Mouse (Mus musculus): ENCODE measurements at regions not wholly inside any gene's neighbourhood (a gene's known extent, or its start where the extent isn't known, plus 50 kb on each side); places are given as distances from the start of the nearest gene placed in this dataset.

DNA sequence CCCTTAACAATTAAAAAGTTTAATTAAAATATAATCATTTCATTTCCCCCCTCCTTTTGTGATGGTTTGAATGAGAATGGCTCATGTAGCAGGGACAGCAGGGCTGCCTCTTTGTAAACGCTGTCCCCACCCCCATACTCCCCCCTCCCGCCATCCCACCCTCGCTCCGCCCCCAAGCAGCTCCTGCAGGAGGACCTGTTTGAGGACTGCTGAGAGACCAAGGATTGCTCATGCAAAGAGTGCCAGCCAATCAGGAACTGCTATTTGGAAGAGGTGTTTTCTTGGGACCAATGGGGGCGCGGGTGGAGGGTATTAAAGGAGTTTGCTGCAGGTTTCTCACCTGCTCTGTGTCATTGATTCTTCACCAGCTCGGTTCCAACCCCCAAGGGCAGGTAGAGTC is 154.6 kb downstream of the Dusp6 start:
- no peak for DNase-seq

DNA sequence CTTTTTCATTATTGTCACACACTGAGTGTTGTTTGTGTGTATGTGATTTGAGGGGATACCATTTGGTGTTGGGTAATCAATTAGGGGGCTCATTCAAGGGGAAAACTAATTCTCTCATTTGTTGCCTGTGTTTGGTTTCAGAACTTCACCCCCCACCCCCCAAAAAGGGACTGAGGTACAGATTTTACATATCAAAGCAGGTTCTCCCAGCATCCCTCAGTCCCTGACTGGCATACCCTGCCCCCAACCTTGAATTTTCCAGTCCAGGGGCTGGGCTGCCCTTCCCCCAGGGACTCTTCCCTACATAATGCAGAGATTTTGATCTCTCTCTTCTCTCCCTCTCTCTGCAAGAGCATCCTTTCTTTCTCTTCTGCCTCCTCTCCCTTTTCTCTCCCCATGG is 155.5 kb downstream of the Dusp6 start:
- DNase-seq, result no peak

DNA sequence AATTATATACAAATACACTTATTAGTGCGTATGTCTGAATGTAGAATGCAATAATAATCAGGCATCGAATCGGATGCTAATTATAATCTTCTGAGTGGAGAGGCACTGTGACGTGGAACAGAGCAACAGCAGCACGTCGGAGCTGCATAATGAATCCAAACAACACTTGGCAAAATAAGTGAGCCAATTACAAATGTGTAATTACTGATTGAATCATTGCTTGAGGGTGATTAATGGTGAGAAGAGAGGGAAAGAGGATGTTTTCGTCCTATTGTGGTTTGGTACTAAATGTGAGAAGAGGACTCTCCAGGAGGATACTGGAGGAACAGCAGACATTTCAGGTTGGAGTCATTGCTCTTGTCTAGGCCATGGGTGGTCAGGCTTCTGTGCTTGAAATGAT is 156.5 kb downstream of the Dusp6 start:
- no peak for DNase-seq

DNA sequence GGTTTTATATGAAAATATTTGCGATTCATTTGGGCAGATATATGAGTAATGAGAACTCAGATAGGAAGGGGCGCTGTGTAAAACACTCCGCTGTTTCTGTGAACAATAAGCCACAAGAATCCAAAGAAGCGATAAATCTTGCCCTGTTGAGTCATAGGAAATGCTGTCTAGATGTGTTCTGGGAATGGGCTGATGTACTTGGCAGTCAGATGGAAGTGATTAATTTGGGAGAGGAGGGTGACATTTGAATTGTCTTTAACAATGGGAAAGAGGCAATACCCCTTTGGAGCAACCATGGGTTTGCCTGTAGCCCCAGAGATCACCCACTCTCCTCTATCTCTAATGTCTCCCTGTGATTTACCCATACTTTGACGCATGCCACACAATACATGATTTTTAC is 160.4 kb downstream of the Dusp6 start:
- DNase-seq, result no peak

DNA sequence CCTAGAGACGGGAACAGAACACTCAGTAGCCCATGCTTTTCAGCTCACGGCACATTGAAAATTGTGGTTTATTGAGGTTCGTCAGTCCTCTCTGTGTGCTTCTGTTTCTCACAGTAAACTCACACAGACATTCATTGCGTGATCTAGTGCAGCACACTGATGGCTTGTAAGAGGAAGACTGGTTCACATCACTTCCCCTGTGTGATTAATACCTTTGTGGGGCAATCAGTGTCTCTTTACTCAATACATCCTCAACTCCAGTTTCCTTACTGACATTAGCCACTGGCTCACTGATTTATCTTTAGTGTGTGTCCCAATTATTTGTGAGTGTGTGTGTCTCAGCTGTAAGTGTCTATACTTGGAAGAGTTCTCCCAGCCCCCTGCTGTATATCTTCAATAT is 162.2 kb downstream of the Dusp6 start:
- no peak for DNase-seq

DNA sequence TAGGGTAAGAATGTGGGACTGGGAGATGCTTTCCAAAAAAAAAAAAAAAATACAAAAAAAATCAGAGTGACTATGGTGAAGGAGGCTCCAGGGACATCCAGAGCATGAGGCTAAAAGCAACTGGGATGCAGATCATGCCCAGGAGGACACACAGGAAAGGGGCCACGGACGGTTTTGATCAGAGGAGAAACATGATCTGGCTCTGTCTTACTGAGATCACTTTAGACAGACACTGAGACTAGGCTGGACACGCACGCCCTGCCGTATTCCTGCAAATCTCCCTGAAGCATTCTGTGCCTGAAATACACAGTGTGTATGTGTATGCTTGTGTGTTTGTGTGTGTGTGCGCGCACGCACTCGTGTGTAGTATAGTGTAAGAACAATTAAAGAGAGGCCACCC is 167.1 kb downstream of the Dusp6 start:
- DNase-seq, result no peak

DNA sequence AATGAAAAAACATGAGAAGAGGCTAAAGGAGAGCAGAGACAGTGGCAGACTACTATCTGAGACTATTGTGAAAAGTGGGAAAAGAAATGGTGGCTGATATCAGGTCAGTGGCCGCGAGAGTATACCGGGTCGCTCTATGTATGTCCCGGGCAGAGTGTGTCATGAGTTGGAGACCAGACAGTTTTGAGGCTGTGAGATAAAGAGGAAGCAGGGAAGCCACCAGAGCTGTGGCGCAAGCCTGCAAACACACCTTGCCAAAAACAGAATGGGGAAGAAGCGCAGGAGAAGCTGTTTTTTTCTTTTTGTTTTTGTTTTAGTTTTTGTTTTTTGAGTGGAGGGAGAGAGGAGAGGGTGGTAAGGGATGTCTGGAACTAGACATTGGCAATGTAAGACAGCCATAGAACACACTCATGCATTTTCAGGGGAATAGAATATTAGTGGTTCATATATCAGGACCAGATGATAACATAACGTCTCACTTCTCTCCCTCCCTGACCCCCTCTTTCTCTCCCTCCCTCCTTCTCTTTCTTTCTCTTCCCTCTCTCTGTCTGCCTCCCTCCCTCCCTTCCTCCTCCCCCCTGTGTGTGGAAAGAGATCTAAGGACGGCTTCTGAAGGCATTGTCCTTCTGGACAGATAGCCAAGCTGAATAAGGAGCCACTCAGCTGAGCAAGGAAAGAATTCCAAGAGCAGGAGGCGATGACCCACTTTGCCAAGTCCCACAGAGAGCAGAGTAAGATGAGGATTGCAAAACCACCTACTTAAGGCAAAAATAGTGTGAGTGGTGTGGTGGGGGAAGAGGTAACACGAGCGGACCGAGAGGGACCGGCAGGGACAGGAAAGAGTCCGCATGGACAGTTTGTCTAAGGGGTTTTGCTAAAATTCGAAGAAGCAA is 167.9 kb downstream of the Dusp6 start:
- DNase-seq, result no peak

DNA sequence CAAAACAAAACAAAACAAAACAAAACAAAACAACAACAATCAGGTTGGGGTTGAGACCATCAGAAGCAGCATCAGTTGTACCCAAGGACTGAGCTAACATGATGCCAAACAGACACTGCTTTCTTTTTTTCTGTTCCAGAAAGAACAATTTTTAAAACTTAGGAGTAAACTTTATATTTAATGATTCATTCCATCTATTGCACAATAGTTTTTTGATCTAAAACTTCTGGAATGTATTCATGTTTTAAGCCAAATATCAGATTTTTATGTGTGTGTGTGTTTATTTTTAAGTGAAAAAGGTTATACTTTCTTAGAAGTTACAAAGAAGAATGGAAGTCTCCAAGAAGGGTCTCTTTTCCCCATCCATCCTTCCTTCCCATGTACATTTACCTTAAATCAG is 174.0 kb downstream of the Dusp6 start:
- no peak for DNase-seq

- no peak for DNase-seq
Measured at GRCm38 (mm10) chr10:99440169-99440568, 177.1 kb downstream of the Dusp6 start.

DNA sequence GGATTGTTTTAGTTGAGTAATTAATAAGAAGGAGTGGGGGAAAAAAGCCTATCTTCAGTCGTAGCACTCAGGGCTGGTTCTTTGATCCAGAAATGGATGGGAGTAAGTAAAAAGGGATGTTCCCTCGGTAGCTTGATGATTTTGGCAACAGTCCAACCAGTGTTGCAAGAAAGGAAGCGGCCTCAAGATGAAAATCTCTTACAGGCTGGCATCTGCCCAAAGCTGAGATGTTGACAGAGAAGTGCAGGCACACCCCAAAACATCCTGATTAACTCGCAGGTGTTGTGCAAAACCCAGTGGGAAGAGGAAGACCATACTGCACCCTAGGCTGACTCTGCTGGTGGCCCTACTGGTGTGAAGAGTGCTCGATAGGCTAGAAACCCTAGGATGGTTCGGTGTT is 178.0 kb downstream of the Dusp6 start:
- DNase-seq, result peak; percentile 23

GRCm38 (mm10) chr10:99441931-99442330 is 178.9 kb downstream of the Dusp6 start:
- DNase-seq, result no peak

DNA sequence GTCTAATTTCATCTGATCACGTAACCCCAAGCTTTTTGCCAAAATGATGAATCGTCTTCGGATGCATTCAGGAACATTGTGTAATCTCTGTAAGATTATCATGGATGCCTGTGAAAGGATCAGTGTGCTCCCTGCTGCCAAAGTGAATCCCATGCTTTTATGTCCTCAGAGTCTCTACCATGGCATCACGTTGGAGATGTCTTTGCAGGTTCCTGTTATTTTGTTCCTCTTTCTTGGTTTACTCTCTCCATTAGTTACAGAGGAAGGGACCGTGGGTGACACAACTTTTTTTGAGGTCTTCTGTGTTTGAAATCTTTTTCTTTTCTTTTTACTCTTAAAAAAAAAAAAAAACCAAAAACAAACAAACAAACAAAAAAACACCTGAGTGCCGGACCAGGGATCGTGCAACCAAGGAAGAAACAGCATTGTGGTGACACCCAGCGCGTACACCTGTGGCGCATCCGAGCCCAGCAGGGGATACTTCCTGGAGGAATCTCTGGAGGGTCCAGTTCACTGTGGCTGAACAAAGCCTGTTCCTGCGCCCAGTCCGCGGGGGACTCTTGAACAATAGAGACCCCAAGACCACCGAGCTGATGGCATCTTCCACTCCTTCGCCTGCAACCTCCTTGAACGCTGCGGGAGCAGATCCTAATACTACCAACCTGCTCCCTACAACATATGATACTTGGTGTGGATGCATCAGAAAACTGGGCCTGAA is 180.6 kb downstream of the Dusp6 start:
- DNase-seq, result no peak

DNA sequence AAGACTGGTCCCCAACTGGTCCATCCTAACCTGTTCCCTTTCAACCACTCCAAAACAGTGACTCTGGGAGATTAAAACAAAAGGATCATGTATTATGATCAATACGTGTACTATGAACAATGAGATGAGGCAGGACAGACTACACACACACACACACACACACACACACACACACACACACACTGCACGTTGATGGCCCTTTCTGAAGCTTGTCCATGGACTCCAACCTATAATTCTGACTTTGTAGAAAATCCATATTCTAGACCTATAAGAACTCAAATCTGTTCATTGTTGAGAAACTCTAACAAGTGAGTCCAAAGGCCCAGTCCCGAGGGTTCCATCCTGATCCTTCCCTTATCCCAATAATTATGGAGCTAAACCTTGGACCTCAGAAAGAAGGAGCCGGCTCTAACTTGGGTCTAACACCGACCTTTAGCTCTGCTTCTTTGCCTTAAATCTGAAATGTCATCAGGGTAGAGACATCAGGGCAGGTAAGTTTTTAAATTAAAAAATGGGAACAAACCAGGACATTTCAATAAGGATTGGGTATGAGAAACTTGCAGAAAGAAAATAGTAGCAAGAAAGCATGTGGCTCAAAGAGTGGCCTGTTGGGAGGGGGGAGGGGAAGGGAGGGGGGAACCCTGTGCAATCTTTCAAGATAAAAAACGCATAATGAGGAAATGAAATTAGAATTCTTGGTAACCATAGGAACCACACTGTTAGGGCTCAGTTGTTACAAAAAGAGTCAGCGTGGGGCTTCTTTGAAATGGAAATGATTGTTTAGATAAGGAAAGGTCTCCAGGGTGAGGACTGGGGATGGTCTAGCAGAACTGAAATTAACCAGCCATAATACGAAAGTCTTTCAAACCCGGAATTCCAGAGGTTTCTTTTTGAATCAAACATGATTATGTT is 187.9 kb downstream of the Dusp6 start:
- DNase-seq, result no peak

GRCm38 (mm10) chr10:99451639-99452417 is 188.8 kb downstream of the Dusp6 start:
- no peak for DNase-seq

DNA sequence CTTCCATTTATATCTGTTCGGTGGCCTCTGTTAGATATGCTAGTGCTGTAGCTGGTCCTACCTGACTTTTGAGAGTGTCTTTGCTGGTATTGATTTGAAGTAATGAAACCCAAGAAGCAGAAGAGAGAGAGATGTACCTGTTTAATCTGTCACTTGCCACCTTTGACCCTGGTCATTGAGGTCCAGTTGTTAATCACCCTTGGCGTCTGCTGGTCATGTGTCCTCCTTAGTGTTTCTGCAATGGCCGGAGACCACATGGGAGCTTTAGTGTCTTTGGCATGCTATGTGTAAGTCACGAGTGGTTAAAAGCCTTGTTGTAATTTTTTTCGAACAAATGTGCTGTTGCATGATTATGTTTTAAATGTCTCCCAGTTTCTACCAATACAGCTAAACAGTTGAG is 193.1 kb downstream of the Dusp6 start:
- no peak for DNase-seq

DNA sequence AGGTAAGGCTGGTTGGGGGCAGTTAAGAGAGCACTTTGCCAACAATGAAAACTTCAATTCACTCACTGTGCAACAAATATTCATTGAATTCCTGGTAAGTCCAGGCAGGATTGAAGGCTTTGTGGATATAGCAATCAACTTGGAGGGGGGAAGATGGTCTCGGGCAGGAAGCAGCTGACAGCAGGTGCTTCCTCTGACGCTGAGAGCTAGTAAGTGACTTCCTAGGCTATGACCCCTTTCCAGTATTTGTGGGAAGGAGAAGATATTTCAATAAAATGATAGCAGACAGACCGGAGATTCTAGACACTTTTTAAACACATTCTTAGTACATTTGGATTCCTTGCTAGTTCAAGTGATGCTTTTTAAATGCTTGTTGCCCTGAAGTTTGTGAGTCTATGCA is 195.0 kb downstream of the Dusp6 start:
- DNase-seq, result no peak

GRCm38 (mm10) chr10:99459171-99459660 is 196.2 kb downstream of the Dusp6 start:
- no peak for DNase-seq

GRCm38 (mm10) chr10:99459823-99460361 is 196.9 kb downstream of the Dusp6 start:
- DNase-seq, result no peak

DNA sequence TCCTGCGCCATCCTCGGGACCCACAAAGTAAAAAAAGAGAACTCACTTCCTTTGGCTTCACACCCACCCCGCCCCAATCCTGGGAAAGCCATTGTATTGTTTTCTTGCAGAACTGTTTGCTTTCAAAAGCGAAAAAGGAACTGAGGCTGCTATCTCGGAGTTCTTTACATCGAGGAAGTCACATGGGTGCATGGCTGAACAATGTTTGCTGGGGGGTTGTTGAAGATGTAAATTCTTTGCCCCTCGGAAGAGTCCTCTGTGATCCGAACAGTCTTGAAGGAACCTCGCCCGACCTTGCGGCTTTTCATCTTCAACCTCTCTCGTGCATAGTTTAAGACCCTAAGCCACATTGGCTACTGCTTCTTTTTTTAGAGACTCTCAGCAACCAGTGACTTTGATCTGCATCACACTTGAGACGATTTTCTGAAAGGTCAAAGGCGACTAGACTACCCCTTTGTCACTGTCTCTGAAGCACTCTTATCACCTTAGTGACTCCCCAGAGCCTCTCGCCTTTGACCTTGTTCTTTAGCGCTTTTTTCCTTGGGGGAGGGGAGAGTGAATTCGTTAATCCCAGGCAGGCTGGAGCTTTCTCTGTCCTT is 197.9 kb downstream of the Dusp6 start:
- DNase-seq, result no peak

DNA sequence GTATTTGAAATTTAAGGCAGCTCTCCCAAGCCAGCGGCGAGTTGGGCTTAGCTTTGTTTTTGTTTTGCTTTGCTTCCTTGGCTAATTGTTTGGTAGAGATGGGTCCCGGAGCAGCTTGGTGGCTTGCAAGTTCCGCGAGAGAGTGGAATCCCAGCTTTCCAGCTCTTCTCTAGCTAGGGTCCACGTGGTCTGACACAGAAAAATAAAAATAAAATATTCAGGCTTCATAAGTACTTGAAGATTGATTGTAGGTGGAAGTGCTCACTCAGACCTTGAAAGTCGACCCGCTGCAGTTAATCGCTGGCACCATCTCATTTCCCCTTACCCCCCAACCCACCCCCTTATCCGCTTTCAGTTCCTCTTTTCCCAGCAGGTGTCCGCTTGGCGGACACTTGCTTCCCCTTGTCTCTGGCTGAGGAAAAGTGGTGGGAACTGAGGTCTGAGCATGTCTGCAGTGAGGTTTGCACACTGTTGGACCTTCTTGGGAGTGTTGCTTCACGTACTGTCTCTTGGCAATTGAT is 198.5 kb downstream of the Dusp6 start:
- no peak for DNase-seq

- DNase-seq, result no peak
Measured at GRCm38 (mm10) chr10:99466695-99467094, 203.7 kb downstream of the Dusp6 start.
